Mouse (Mus musculus): Measurements from ENCODE around the gene Teddm1b.
A peak's percentile ranks its signal among the peaks of the same experiment; 100 is the strongest.
"Not testable (repeated sequence)": the region's sequence is repeated elsewhere in the genome, so short reads cannot be mapped to it uniquely, and the experiment has no call there.

Gene Teddm1b

GRCm38 (mm10) chr1:153874045-153874444 is at the start of gene Teddm1b:
Teddm1b (plus strand) TSS chr1:153874345.
- DNase-seq (ENCODE audit: low spot score): no peak

- no peak for DNase-seq (ENCODE audit: low spot score)
Observed at GRCm38 (mm10) chr1:153830746-153831145, 43.4 kb upstream of the Teddm1b start.

GRCm38 (mm10) chr1:153836036-153836435 is 38.1 kb upstream of the Teddm1b start:
- DNase-seq (ENCODE audit: low spot score): no peak

- no peak for DNase-seq (ENCODE audit: low spot score)
Observed at GRCm38 (mm10) chr1:153842121-153842740, 31.9 kb upstream of the Teddm1b start.

- DNase-seq (ENCODE audit: low spot score): no peak
Observed at GRCm38 (mm10) chr1:153844042-153844441, 30.1 kb upstream of the Teddm1b start, which contains the start of gene Rgsl1. Rgsl1 (minus strand) TSS chr1:153844142.

- no peak for DNase-seq (ENCODE audit: low spot score)
Observed at GRCm38 (mm10) chr1:153846420-153846819, 27.7 kb upstream of the Teddm1b start.

- no peak for DNase-seq (ENCODE audit: low spot score)
Observed at GRCm38 (mm10) chr1:153846867-153847266, 27.3 kb upstream of the Teddm1b start.

- DNase-seq (ENCODE audit: low spot score): not testable (repeated sequence)
Observed at GRCm38 (mm10) chr1:153852696-153853095, 21.4 kb upstream of the Teddm1b start.

GRCm38 (mm10) chr1:153855946-153856345 is 18.2 kb upstream of the Teddm1b start:
- DNase-seq (ENCODE audit: low spot score): no peak

- not testable (repeated sequence) for DNase-seq (ENCODE audit: low spot score)
Observed at GRCm38 (mm10) chr1:153880391-153880790, 6.2 kb downstream of the Teddm1b start.

GRCm38 (mm10) chr1:153886024-153886633 is 12.0 kb downstream of the Teddm1b start:
- DNase-seq (ENCODE audit: low spot score): no peak

- no peak for DNase-seq (ENCODE audit: low spot score)
Observed at GRCm38 (mm10) chr1:153890121-153890520, 16.0 kb downstream of the Teddm1b start.

- no peak for DNase-seq (ENCODE audit: low spot score)
Observed at GRCm38 (mm10) chr1:153891442-153891841, 17.3 kb downstream of the Teddm1b start, which contains the start of gene Teddm1a. Teddm1a (plus strand) TSS chr1:153891742.

GRCm38 (mm10) chr1:153893746-153894145 is 19.6 kb downstream of the Teddm1b start:
- no peak for DNase-seq (ENCODE audit: low spot score)

GRCm38 (mm10) chr1:153894201-153894893 is 20.2 kb downstream of the Teddm1b start:
- DNase-seq (ENCODE audit: low spot score): no peak

GRCm38 (mm10) chr1:153894979-153895378 is 20.8 kb downstream of the Teddm1b start:
- peak; percentile 49 for DNase-seq (ENCODE audit: low spot score)

GRCm38 (mm10) chr1:153897196-153897595 is 23.1 kb downstream of the Teddm1b start:
- no peak for DNase-seq (ENCODE audit: low spot score)

- DNase-seq (ENCODE audit: low spot score): no peak
Observed at GRCm38 (mm10) chr1:153898989-153899730, 25.0 kb downstream of the Teddm1b start.

- peak; percentile 96 for DNase-seq (ENCODE audit: low spot score)
Observed at GRCm38 (mm10) chr1:153899731-153900380, 25.7 kb downstream of the Teddm1b start, which contains the start of the genes Glul and Teddm2. Glul (plus strand) TSS chr1:153899944. Teddm2 (minus strand) TSS chr1:153900228.

GRCm38 (mm10) chr1:153900381-153900780 is 26.2 kb downstream of the Teddm1b start:
- DNase-seq (ENCODE audit: low spot score): peak; percentile 51

- peak; percentile 36 for DNase-seq (ENCODE audit: low spot score)
Observed at GRCm38 (mm10) chr1:153900860-153901730, 26.9 kb downstream of the Teddm1b start.

Data from testis, postnatal 14 days (tissue).